Mouse (Mus musculus): ENCODE measurements around the gene Tmem144. TPM values are rescaled to one million over a fixed set of nuclear protein-coding genes. Genes with fewer than 3 reads are reported as not detected.

Gene Tmem144
- polyA plus RNA-seq (2017; shearing (Covaris generic)) = not detected

DNA sequence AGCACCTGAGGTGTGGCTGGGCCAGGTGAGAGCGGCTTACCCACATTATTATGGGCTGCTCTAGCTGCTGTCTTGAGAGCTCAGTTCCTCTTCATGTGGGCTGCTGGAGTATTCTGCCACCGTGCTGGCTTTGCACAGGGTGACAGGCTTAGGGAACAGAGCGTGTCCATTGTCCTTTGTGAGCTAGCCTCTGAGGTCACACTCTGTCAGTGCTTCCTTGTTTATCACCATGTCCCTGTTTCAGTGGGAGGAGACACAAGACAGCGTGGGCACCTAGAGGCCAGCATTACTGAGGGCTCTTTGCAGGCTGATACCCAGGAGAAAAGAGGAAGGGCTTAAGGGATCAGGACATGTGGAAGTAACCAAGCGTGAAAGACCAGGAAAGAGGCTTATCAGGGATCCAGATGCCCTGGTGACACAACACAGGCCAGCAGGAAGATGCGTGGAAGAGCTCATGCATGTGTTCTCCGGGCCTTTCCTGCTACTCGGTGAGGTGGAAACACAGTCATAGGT is at the start of gene Tmem144:
TSS of gene Tmem144 (minus strand) at position 120 of the 513 bp plus-strand sequence.
- ATAC-seq = no peak

DNA sequence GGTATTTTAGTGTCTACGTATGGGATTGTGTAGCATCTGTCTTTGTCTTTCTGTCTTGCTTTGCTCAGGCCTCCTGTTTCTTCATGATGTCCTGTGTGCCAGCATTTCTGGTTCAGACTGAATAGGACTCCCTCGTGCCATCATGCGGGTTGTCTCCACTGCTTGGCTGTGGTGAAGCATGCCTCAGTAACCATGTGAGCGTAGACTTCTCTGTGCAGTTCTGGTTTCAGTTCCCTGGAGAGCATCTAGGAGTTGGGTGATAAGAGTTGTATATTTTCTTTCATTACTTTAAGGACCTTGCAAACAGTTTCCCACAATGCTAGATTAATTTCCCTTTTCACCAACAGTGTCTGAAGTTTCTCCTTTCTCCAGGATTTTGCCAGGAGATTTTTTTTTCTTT is 49.2 kb upstream of the Tmem144 start:
- ATAC-seq = no peak

DNA sequence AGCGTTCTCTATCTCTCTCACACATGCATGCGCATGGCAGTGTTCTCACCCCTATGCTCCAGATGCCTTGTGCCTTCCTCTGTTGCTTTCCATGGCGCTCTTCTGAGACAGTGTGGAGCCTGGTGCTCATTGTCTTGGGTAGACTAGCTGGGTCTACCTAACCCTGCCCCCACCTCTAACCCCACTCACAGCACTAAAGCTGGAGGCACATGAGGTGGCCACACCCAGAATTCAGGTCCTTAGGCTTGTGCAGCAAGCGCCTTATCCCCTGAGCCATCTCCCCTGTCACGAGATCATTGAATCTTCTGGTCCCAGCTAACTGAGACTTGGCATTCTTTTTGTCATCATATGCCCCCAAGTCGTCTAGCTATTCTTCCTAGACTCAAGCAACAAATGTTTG is 48.7 kb upstream of the Tmem144 start:
- no peak for ATAC-seq

DNA sequence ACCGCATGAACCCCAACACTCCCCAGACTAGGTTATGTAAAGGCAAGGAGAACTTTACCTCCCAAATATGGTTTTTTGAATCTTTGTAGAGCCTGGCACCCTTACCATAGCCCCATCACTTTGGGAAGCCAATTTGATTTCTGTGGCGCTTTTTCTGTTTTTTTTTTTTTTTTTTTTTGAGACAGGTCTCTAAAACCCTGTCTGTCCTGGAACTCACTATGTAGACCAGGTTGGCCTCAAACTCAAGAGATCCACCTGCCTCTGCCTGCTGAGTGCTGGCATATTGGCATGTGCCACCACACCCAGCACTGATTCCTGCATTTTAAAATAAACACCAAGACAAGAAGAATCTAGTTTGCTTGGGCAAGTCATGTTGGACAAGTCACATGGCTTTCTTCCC is 47.9 kb upstream of the Tmem144 start:
- ATAC-seq = no peak

DNA sequence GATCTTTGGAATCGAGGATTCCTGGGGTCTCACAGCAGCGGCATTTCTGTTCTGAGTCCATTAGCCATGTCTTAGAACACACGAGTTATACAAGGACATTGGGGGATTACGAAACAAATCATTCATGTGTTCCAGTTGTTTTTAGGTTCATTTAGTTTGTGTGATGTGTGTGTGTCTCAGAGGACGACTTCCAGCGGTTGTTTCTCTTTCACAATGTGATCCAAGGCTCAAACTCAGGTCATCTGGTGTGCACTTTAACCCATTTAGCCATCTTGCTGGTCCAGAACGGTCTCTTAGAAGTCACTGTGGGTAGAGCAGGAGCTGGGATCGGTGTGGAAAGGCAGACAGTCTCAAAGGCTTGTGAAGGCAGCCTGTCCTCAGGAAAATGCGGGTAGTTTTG is 47.3 kb upstream of the Tmem144 start:
- no peak for ATAC-seq

DNA sequence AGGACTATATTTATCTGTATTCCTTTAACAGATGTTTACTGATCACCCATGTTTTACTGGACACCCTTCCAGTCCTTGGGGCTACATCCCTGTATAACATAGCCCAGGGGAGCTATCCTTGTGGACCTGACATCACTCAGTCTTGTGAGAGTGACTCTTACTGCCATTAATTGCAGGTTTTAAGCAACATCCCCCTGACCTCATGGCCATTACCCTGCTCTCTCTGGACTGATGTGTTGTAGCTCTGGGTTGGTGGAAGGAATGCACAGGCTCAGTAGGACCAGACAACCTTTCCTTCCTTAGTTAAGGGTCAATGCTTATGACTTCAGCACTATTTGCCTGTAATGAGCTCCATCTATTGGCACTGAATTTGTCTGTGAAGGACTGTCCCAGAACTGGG is 45.9 kb upstream of the Tmem144 start:
- ATAC-seq = no peak

DNA sequence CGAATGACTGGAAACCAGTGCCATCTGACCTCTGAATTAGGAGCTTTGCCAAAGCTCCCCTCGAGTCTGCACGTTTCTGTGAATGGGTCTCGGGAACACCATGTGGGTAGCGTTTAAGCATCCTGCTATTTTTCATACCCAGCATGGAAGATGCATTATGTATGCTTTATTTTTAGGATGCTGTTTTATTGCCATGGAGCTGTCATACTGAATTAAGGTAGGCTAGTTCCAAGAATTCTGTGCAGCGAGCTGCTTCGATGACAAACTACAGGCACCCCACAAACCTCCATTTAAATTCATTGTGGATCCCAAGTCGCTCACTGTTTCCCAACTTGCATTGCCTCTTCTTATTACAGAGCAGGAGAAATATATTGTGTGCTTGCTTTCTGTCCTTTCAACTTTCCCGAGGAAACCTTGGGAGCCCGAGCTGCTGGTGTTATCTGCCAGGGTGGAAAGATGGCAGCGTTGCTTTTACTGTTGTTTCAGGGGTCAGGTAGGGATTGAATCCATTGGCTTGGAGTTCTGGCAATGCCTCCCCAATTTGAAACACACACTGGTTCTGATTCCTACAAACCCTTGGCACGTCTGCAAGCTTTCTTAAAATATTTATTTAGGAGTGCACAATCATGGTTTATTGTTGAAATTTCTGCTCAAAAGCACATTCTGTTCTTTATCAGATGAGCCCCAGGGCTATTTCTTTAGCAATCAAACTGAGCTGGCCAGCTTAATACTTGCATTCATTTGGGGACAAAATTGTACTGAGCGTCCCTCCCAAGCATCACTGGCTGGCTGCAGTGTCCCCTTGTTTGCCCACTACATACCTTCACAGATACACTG is 45.2 kb upstream of the Tmem144 start:
- no peak for ATAC-seq

DNA sequence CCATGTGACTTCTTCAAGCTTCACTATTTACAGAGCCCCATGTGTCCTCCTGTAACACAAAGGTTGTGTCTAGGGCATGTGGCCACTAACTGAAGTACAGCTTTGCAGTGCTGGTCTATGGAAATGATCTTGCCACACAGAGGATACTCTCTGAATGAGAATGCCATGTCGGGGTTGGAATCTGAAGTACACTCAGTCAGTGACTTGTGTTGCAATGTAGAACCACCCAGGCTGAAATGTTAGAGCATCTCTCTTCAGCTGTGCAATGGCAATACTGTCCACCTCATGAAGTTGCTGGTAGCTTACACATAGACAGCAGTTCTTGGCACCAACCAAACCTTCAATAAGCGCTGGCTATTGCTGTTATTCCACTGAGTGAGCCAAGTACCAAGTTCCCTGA is 35.4 kb upstream of the Tmem144 start:
- ATAC-seq = no peak

DNA sequence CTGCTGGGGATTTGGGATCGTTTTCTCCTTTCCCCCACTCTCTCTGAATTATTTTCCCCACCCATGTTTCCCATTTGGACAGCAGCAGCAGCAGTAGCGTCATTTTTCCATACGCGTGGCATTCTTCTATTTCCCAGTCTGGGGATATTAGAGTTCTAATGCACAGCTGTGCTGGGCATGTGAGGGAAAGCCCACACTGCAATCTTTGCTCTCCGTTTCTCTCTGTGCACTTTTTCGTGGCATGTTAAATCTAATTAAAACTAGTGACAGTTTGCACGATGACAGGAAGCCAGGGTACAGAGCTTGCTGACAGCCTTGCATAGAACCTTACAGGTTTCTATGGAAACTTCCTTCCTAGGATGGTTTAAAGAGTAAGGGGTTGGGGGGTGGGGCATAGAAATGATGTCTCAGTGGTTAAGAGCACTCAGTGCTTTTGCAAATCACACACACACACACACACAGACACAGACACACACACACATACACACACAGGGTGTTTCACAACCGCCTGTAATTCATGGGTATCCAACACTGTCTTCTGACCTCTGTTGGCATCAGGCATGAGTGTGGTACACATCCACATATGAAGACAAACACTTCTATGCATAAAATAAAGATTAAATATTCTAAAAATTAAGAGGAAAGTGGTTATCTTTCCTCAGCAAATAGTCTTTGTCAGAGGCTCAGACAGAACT is 34.7 kb upstream of the Tmem144 start:
- no peak for ATAC-seq

DNA sequence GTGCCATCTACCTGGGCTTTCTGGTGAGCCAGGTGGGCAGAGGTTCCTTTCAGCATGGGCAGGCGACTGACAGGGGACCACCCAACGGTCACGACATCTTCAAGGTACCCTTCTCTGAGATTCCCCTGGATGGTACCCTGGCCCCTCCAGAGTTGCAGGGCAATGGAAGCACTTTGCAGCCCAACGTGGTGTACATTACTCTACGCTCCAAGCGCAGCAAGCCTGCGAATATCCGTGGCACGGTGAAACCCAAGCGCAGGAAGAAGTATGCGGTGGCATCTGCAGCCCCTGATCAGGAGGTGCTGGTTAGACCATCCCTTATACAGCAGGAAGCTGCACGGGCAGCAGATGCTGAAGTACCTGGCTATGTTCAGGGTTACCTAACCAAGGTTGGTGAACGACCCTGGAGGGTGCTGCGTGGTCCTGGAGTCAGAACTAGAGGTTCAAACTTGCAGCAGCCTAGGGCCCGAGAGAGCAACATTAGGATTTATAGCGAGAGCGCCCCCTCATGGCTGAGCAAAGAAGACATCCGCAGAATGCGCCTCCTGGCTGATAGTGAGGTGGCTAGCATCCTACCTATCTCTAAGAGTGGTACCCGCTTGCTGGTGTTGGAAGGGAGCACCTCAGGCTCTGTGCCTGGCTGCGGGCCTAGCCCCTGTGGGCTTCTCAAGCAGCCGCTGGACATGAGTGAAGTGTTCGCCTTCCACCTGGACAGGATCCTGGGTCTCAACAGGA is 34.0 kb upstream of the Tmem144 start:
- ATAC-seq = no peak

DNA sequence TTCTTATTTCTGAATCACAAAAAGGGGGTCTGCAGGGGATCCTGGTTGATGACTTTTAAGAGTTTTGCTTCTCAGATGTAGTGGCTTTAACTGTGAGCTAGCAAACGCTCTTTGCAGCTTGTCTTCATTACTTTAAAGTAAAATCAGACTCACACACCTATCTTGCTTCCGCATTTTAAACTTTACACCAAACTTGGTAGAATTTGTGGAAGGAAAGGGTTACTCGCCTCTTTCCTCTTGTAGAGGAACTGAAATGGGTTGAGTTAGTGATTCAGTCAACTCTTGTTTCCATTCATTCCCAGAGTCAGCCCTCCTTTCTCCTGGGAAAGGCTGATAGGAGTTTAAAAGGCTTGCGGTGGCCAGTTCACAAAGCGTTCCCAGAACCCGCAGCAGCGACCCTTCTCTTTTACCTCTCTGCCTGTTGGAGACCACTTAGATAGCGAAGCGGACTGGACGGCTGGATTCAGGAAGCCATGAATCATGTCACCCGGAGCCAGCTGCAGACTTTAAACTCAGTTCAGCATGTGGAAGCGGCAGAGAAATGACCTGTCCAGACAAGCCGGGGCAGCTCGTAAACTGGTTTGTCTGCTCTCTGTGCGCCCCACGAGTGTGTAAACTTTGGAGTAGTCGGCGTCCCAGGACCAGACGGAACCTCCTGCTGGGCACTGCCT is 33.2 kb upstream of the Tmem144 start:
- ATAC-seq = no peak

DNA sequence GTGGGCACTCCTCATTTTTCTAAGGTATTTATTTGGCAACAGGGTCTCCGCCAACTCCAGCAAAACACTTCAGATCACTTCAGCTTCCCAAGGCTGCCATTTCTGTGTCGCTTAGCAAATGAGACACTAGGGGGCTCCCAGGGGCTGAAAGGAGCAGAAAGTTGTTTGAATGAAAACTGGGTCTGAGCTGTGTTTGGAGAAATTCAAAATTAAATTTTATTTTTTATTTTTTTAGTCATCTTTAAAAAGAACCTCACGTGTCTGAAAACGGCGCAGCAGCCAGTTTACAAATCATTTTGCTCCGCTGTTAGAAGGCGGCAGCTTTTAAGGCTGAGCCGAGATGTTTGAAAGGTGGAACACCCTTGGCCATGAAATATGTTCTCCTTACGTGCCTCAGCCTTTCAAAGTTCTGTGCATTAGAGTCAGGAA is 32.2 kb upstream of the Tmem144 start:
- no peak for ATAC-seq

DNA sequence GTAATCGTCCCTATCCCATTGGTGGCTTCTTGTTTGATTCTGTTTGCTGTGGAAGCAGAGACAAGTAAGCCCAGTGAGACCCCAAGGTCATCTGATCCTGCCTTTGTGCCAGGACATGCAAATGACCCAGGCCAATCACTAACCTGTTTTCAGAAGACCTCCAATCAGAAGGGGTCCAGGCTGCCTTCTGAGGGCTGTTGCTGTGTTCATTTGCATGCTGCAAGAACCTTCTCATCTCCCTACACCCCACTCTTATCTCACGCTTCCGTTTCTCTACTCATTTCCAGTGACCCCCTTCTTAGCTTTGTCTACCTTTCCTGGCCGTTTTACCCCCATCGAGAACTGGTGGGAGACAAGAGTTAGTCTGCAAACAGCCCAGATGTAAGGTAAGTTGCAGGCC is 31.7 kb upstream of the Tmem144 start, which contains the start of gene Fam198b:
TSS of gene Fam198b (plus strand) at position 229 of the 400 bp plus-strand sequence.
- ATAC-seq = no peak

DNA sequence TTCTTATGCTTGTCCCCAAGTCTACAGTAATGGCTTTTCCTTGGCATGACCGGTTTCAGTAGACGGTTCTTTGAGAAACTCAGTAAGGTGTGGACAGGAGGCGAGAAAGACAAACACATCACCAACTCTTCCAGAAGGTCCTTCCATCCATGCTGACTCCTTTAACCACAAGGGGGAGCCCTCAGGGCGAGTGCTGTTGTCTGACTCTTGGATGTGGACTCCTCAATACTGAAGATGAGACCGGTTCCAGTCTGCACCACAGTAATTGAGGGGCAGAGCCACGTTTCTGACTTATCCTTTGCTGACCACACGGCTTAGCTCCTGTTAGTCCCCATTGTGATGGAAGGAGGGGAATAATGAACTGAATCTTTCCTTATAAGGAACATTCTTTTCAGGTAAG is 30.5 kb upstream of the Tmem144 start:
- ATAC-seq = peak; percentile 49

DNA sequence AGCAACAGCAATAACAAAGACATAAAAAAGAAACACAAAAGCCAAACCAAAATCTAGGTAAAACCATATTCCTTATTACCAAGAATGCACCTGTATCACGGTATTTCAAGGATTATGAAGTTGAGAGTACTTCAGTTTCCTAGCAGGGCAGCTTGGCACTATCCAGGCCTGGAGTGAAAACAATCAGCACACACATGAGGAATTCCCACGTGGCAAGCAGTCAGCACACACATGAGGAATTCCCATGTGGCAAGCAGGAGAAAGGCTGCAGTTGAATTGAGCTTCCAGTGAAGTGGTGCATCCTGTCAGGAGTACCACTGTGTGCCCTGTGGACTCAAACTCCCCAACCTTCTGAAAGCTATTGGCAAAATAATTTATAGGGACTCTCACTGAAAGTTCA is 29.1 kb upstream of the Tmem144 start:
- no peak for ATAC-seq

DNA sequence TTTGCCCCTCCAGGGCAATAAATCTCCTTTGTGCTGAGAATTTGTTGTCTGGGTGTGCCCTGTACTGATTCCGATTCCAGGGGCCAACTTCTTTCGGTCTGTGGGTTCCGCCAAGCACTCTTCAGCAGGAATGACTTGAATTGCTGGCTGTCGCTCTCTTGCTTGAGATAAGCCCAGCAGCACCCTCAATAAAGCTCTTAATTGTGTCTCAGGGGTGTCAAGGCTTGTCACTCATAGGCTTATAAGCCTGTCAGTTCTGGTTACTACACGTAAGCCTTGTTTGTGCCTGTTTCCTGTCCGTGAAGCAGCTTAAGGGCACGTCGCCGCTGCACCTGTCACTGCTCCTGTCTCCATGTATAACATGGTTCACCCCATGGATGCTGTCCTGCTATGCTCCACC is 26.7 kb upstream of the Tmem144 start:
- ATAC-seq = no peak

DNA sequence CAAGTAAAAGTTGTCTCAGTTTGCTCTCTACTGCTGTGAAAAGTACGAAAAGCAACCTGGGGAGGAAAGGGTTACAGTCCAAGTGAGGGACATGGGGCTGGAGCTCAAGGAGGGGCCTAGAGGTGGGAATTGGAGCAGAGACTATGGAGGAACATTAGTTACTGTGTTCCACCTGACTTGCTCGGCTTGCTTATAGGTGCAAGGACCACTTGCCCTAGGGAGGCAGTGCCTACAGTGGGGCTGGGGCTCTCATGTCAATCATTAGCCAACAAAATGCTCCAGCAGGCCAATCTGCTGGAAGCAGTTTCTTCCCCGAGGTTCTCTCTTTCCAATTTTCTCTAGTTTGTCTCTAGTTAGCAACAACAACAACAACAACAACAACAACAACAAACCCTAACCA is 25.8 kb upstream of the Tmem144 start:
- no peak for ATAC-seq

DNA sequence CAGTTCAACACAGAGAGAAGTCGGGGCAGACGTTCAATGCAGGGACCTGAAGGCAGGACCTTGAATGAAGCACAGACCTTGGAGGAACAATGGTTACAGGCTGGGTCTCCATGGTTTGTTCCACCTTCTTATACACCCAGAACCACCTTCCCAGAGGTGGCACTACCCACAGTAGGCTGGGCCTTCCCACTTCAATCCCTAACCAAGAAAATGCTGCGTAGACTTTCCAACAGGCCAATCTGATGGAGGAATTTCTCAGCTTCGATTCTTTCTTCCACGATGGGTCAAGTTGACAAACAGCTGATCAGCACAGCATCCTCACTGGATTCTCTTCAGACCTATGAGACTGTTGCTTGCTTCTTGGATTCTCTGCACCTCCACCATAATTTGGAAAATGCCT is 22.9 kb upstream of the Tmem144 start:
- ATAC-seq = no peak

DNA sequence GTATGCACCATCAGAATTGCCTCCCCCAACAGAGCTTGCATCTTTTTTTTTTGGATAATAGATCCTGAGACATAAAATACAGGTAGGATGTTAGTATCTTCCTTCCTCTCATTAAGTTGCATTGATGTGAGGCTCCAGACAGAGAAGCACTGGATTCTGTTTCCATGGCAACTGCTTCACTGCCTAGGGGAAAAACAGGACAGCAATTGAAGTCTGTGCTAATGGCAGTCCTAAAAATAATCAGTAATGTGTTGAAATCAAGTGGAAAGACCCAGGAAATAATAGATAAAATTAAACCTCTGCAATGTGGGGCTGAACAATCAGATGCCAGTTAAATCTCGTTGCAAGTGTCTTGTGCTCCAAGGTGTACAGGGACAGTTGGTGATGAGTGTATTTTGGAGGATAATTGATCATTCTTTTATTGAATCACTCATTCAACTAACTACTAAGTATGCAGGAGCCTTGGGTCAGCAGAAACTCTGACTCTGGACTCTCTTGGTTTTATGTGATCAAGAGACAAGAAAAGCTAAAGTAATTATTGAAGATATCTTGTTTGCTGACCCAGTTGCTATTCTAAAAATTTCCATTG is 14.6 kb upstream of the Tmem144 start:
- no peak for ATAC-seq

DNA sequence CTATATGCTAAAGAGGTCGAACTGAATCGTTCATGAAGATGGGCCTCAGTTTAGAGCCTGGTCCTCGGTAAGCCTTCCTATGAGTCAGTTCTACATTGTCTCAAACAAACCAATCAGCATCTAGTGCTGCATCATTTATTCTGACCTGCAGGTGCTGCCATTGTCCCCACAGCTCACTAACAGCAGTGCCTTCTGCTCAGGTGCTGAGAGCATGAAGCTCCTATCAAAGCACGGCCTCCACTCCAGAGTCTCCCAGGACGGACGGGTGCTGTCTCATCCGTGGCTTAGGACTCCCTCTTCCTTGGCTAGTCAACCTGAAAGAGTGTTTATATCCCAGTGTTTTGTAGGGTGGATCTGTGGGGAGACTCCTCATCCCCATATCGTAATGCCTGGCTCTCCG is 14.0 kb upstream of the Tmem144 start:
- ATAC-seq = no peak

DNA sequence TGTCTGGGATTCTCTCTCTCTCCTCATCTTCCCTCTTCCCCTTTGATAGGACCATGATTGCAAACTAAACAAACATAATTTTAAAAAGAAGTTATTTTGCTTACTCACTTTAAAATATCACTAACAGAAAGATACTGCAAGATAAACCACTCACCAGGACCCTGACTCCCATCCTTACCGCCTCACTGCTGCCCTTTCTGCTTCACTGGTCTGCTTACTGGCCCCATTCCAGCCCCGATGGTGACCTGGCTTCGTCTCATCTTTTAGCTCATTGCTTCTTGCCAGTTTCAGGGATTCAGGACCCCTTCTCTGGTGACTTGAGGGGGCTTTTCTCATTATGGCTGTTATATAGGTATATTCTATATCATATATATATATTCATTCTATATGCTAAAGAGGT is 13.5 kb upstream of the Tmem144 start:
- ATAC-seq = no peak

DNA sequence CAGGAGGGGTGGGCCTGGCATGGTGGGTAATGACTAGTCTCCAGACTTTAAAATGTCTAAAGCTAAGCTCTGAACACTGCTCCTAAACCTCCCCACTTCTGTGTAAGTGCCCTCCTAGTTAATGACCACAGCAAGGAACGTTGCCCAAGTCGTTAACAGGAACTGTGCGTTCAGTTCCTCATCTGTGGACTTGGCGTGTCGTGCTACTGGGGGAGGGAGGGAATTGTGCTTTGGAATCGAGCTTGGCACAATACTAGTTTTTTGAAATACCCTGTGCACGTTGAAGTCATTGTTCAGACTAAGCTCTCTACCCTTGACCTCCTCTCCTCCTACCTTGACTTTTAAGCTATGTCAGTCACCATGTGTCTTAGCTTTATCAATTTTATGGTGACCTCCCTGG is 12.3 kb upstream of the Tmem144 start:
- ATAC-seq = no peak

Data from CD4-positive, CD25-positive, alpha-beta regulatory T cell, adult 4 months (primary cell).